Mouse (Mus musculus) adrenal gland, adult 8-10 months (tissue): ENCODE measurements at regions not wholly inside any gene's neighbourhood (a gene's known extent, or its start where the extent isn't known, plus 50 kb on each side); places are given as distances from the start of the nearest gene placed in this dataset.

Experiments
- DNase-seq: peaks from one replicate; pipeline ENCODE4 v3.0.0; 2022

DNA sequence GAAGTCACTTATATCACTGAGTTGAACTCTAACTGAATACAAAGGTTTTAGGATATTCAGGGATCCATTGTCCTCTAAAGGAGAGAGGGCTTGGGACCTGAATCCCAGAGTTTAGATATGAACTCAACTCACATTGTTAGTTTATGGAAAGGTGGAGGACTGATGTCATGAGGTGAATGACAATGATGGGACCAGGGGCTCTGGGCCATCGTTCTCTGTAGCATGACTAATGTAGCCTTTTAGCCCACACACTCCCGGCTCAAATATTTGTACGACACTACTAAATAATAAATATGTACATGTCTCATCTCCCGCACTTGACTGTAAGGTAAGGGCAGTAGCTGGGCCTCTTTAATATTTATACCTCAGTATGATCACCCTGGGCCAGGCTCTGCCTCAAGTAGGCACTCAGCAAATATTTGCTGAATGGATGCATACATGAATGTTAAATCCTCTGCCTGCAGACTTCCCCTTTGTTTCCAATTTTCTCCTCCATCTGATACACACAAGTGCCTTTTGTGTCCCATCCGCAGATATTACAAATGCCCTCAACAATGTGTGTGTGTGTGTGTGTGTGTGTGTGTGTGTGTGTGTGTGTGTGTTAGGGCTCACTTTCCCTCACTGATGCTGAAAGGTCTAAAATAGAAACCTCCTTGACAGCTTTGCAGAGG is 59.2 kb upstream of the 4933402D24Rik start:
- DNase-seq: no peak

GRCm38 (mm10) chr1:63820614-63821270 is 51.7 kb upstream of the 4933402D24Rik start:
- no peak for DNase-seq

DNA sequence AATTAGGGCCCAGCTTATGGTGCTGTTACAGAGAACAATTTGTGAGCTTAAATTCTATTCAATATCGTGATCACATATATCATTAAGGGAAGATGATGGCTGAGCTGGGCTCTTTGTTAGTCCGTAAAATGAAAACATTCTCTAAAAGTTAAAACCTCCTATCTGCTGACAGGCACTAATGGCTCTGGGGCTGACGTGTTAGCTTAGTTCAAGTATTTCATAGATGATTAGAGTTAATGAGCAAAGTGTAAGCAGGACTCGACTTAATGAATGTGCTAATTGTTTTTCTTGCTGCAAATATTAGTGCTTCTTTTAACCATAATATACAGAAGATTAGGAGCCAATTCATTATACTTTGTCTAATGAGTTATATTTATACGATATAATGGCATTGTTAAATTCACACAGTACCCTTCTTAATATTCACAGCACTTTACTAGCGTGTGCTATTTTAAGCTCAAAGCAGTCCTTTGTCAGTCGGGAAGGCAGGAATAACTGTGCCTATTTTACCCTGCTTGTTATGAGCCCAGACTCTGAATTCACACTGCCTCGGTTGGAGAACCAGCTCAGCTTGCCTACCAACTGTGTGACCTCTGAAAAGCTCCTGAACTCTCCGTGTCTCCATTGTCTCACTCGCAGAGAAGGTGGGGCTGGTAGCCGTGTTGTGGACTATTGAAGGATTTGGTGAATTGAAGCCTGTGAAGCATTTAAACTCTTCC is 50.6 kb upstream of the 4933402D24Rik start:
- no peak for DNase-seq
